Mouse (Mus musculus): ENCODE results near the gene D2hgdh. TPM values are rescaled to one million over a fixed set of nuclear protein-coding genes. Genes with fewer than 3 reads are reported as not detected.

D2hgdh gene
- 9.2 TPM for polyA plus RNA-seq (2015; fragmentation: Illumina TruSeq; extraction: RNeasy Lipid Tissue Mini Kit (QIAGEN cat#74804); ENCODE audit: insufficient read depth, low read depth, low replicate concordance)

DNA sequence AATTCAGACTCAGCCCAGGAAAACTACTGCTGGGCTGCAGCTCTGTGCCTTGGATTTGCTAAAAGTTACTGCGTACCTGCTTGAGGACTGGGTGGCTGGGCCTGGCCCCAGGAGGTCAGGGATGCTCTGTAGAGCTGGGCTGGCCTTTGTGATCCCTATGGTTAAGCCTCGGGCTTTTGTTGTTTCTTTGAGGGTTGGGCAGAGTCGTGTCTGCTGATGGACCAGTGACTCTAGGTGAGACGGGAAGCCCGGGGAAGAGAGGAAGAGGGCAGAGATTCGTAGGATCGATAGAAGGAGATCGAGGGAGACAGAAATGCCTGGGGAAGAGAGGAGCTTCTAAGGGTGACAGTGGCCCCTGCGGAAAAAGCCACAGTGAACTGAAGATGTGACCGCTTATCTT, at the start of gene D2hgdh:
TSS of gene D2hgdh (plus strand) at position 301 of the 400 bp plus-strand sequence.

DNA sequence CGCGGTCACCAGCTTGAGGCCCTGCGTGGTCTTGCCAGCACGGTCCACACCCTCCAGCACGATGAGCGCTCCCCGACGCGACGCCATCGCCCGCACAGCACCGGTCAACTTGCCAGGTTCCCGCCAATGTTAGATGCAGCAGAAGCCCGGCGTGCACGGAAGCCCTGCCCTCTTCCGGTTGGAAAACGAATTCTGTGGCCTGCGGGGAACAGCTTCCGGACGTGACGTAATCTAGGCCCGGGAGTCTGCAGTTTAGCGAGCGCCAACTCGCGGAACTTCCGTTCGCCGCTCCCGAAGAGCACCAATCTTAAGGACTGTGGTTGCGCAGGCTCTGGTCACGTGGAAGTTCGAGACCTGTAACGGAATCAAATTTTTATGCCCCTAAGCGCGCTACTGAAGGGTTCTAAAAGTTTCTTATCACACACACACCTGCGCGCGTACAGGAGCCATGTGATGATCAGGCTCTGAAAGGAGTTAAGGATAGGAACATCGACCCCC, 22.9 kb upstream of the D2hgdh start, which contains the start of gene Dtymk:
TSS of gene Dtymk (minus strand) at position 194 of the 498 bp plus-strand sequence.

DNA sequence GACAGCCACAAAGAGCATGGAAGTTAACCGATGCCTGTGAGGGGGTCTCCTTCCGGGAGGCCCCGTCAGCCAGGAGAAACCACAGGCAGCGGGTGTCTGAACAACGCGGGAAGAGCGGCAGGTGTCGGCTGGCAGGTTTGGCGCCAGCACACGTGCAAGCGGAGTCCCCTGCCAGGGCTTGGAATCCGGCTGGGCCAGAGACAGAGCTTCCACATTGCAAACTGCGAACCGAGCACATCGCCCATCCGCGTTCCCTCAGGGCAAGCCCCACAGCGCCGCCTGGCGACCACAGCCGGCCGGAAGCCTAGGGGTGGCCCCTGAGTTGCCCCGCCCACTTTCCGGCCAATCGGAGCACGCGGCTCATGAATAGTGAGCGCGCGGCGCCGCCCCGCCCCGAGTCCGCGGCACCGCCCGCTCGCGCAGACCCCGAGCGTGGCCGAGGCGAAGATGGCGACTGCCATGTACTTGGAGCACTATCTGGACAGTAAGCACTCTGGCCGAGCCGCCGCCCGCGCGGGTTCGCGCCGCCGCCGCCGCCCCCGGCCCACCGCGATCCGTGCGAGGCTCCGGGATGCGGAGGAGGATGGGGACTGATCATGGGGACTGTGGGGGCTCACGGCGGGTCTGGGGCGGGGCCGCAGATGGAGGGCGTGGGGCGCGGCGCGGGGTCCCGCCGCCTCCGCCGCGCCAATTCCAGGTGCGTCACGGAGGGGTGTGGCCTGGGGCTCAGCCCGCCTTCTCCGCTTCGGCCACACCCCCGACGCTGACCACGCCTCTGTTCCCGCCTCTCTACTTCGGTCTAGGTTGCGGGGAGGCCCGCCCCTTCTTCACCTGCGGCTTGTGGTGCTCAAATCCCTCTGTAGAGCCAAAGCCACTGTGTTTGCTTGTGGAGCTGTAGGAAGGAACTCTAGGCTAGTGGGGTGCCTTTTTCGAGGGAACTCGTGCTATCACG, 20.9 kb upstream of the D2hgdh start, which contains the start of gene Ing5:
TSS of gene Ing5 (plus strand) at position 410 of the 952 bp plus-strand sequence.

DNA sequence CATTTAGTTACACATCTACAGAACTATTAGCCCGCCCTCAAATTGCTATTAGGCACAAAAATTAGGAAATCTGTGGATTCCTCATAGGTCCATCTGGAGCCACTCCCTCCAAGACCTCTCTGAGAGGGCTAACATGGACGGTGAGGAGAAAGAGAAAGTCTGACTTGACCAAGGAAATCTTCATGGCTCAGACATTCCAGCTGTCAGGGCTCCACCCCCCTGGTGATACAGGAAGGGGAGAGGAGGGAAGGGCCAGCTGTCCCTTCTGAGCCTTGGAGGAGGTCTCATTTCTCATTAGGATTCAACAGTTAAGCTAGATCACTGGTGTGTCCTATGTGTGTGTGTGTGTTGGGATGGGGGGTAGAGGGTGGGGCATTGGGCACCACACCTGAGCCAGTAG, 36.3 kb downstream of the D2hgdh start, which contains the start of gene Gal3st2:
TSS of gene Gal3st2 (plus strand) at position 259 of the 400 bp plus-strand sequence.

Other genes with a start within 250 kb of the D2hgdh start
- 56.8 TPM for gene Stk25, start 166.2 kb upstream of the D2hgdh start, polyA plus RNA-seq (2015; fragmentation: Illumina TruSeq; extraction: RNeasy Lipid Tissue Mini Kit (QIAGEN cat#74804); ENCODE audit: insufficient read depth, low read depth, low replicate concordance)
- gene Bok, start 139.2 kb upstream of the D2hgdh start, polyA plus RNA-seq (2015; fragmentation: Illumina TruSeq; extraction: RNeasy Lipid Tissue Mini Kit (QIAGEN cat#74804); ENCODE audit: insufficient read depth, low read depth, low replicate concordance): 14.0 TPM
- gene Atg4b, start 73.4 kb upstream of the D2hgdh start, polyA plus RNA-seq (2015; fragmentation: Illumina TruSeq; extraction: RNeasy Lipid Tissue Mini Kit (QIAGEN cat#74804); ENCODE audit: insufficient read depth, low read depth, low replicate concordance): 13.9 TPM
- gene Thap4, start 70.0 kb upstream of the D2hgdh start, polyA plus RNA-seq (2015; fragmentation: Illumina TruSeq; extraction: RNeasy Lipid Tissue Mini Kit (QIAGEN cat#74804); ENCODE audit: insufficient read depth, low read depth, low replicate concordance): 11.6 TPM
- gene Dtymk, start 23.0 kb upstream of the D2hgdh start, polyA plus RNA-seq (2015; fragmentation: Illumina TruSeq; extraction: RNeasy Lipid Tissue Mini Kit (QIAGEN cat#74804); ENCODE audit: insufficient read depth, low read depth, low replicate concordance): 18.4 TPM
- 3.7 TPM for gene Ing5, start 20.9 kb upstream of the D2hgdh start, polyA plus RNA-seq (2015; fragmentation: Illumina TruSeq; extraction: RNeasy Lipid Tissue Mini Kit (QIAGEN cat#74804); ENCODE audit: insufficient read depth, low read depth, low replicate concordance)
- gene Gal3st2, start 36.4 kb downstream of the D2hgdh start, polyA plus RNA-seq (2015; fragmentation: Illumina TruSeq; extraction: RNeasy Lipid Tissue Mini Kit (QIAGEN cat#74804); ENCODE audit: insufficient read depth, low read depth, low replicate concordance): 0.37 TPM
- not detected for gene Gal3st2b, start 93.4 kb downstream of the D2hgdh start, polyA plus RNA-seq (2015; fragmentation: Illumina TruSeq; extraction: RNeasy Lipid Tissue Mini Kit (QIAGEN cat#74804); ENCODE audit: insufficient read depth, low read depth, low replicate concordance)
- gene Gal3st2c, start 165.6 kb downstream of the D2hgdh start, polyA plus RNA-seq (2015; fragmentation: Illumina TruSeq; extraction: RNeasy Lipid Tissue Mini Kit (QIAGEN cat#74804); ENCODE audit: insufficient read depth, low read depth, low replicate concordance): not detected
- not detected for gene Neu4, start 195.5 kb downstream of the D2hgdh start, polyA plus RNA-seq (2015; fragmentation: Illumina TruSeq; extraction: RNeasy Lipid Tissue Mini Kit (QIAGEN cat#74804); ENCODE audit: insufficient read depth, low read depth, low replicate concordance)
- gene Pdcd1, start 227.6 kb downstream of the D2hgdh start, polyA plus RNA-seq (2015; fragmentation: Illumina TruSeq; extraction: RNeasy Lipid Tissue Mini Kit (QIAGEN cat#74804); ENCODE audit: insufficient read depth, low read depth, low replicate concordance): not detected